Mouse (Mus musculus) midbrain, embryonic 15.5 days (tissue): ENCODE data around the gene Mb21d2. TPM values are rescaled to one million over a fixed set of nuclear protein-coding genes. Genes with fewer than 3 reads are reported as not detected.

Experiments used
- ATAC-seq: fragments of 200-750 bp; cut with Nextera tagmentation; replicated peaks from 2 replicates; pipeline ENCODE4 v1.8.0; 2017; ENCODE audit warnings: moderate TSS enrichment
- H3K27ac ChIP-seq: fragments of 300-500 bp; sonication (generic); 2 replicates; pipeline ENCODE4 v1.5.1; 2015; ENCODE audit warnings: mild to moderate bottlenecking, inconsistent platforms
- H3K27me3 ChIP-seq: fragments of 300-500 bp; sonication (generic); replicated peaks from 2 replicates; pipeline ENCODE4 v1.6.1; 2015; ENCODE audit warnings: inconsistent platforms
- H3K36me3 ChIP-seq: fragments of 300-500 bp; sonication (generic); replicated peaks from 2 replicates; pipeline ENCODE4 v1.6.1; 2015; ENCODE audit warnings: inconsistent platforms
- H3K4me1 ChIP-seq: fragments of 300-500 bp; sonication (generic); 2 replicates; pipeline ENCODE4 v1.6.1; 2015; ENCODE audit warnings: inconsistent platforms
- H3K4me2 ChIP-seq: fragments of 300-500 bp; sonication (generic); 2 replicates; pipeline ENCODE4 v1.6.1; 2015; ENCODE audit warnings: inconsistent platforms, mild to moderate bottlenecking, moderate library complexity
- H3K4me3 ChIP-seq: fragments of 300-500 bp; sonication (generic); 2 replicates; pipeline ENCODE4 v1.5.1; 2015; ENCODE audit warnings: mild to moderate bottlenecking, inconsistent platforms
- H3K9ac ChIP-seq: fragments of 300-500 bp; sonication (generic); 2 replicates; pipeline ENCODE4 v1.6.1; 2015; ENCODE audit warnings: mild to moderate bottlenecking, inconsistent platforms
- H3K9me3 ChIP-seq: fragments of 300-500 bp; sonication (generic); 2 replicates; pipeline ENCODE4 v1.6.1; 2016; ENCODE audit warnings: inconsistent platforms
- WGBS: fragments of 180-500 bp; shearing (Covaris S2); methylation state at CpG from one replicate; pipeline ENCODE4 v1.1.7; 2015; ENCODE audit warnings: mixed read lengths; 5-methylcytosine and 5-hydroxymethylcytosine counted together
- polyA plus RNA-seq: library from polyadenylated mRNA; unstranded; fragments of >200 nt; fragmentation: Nextera tagmentation; extraction: Ambion mirVana; gene quantifications from 2 replicates; pipeline ENCODE4 v1.2.1, GENCODE M21; 2015

Mb21d2 gene
- polyA plus RNA-seq, 1 experiment from 2014 or later, result 16.9 TPM

- no peak overlapping the region; the same call in 1 of the 2 replicates for H3K27ac ChIP-seq
- H3K27me3 ChIP-seq, result no peaks in the 10 kb centered on the region
- ATAC-seq, result no peak
- H3K4me2 ChIP-seq, result no peak overlapping the region
- no peaks in the 10 kb centered on the region for H3K36me3 ChIP-seq
- peaks cover 44% of the 10 kb centered on the region for H3K4me1 ChIP-seq
- no peaks in the 10 kb centered on the region for H3K9me3 ChIP-seq
- H3K9ac ChIP-seq, result no peak overlapping the region
- 40% methylated on average over 8 of the region's 8 CpGs for WGBS
- no peak overlapping the region for H3K4me3 ChIP-seq
Observed at GRCm38 (mm10) chr16:28873404-28873895, 56.0 kb downstream of the Mb21d2 start.

- Histone ChIP-seq H3K9me3 (no peaks in the 10 kb centered on the region), H3K36me3 (no peaks in the 10 kb centered on the region), H3K27ac (no peak overlapping the region), H3K27me3 (no peaks in the 10 kb centered on the region), H3K4me2 (no peak overlapping the region), H3K9ac (no peak overlapping the region), H3K4me1 (peaks cover 41% of the 10 kb centered on the region), H3K4me3 (no peak overlapping the region)
- 0 out of 2 replicates have a peak, but pooled peaks have one; percentile 8 for ATAC-seq
- WGBS, result 54% methylated on average over 9 of the region's 9 CpGs
Observed at GRCm38 (mm10) chr16:28870860-28871259, 58.6 kb downstream of the Mb21d2 start.

- Histone ChIP-seq H3K27me3 (no peaks in the 10 kb centered on the region), H3K36me3 (no peaks in the 10 kb centered on the region), H3K9me3 (no peaks in the 10 kb centered on the region), H3K27ac (no peak overlapping the region), H3K9ac (no peak overlapping the region), H3K4me1 (peaks cover 41% of the 10 kb centered on the region), H3K4me3 (no peak overlapping the region), H3K4me2 (no peak overlapping the region)
- WGBS, result 76% methylated on average over 5 of the region's 5 CpGs
- no peak for ATAC-seq
Observed at GRCm38 (mm10) chr16:28870456-28870855, 59.0 kb downstream of the Mb21d2 start.

- 71% methylated on average over 9 of the region's 9 CpGs for WGBS
- ATAC-seq, result no peak
- H3K36me3 ChIP-seq, result no peaks in the 10 kb centered on the region
- no peaks in the 10 kb centered on the region for H3K27me3 ChIP-seq
- H3K9ac ChIP-seq, result no peak overlapping the region
- H3K9me3 ChIP-seq, result no peaks in the 10 kb centered on the region
- H3K27ac ChIP-seq, result no peak overlapping the region
- peaks cover 41% of the 10 kb centered on the region for H3K4me1 ChIP-seq
- H3K4me3 ChIP-seq, result no peak overlapping the region
- no peak overlapping the region for H3K4me2 ChIP-seq
Observed at GRCm38 (mm10) chr16:28868864-28869263, 60.6 kb downstream of the Mb21d2 start.

- no peak overlapping the region for H3K4me3 ChIP-seq
- H3K27ac ChIP-seq, result no peak overlapping the region
- H3K4me1 ChIP-seq, result peaks cover 26% of the 10 kb centered on the region
- no peaks in the 10 kb centered on the region for H3K36me3 ChIP-seq
- no peak overlapping the region for H3K9ac ChIP-seq
- no peaks in the 10 kb centered on the region for H3K9me3 ChIP-seq
- no peak overlapping the region for H3K4me2 ChIP-seq
- H3K27me3 ChIP-seq, result no peaks in the 10 kb centered on the region
- ATAC-seq, result peak; percentile 25
- WGBS, result 40% methylated on average over 8 of the region's 8 CpGs
Observed at GRCm38 (mm10) chr16:28866584-28867295, 62.7 kb downstream of the Mb21d2 start.

- 83% methylated on average over 6 of the region's 6 CpGs for WGBS
Observed at GRCm38 (mm10) chr16:28863616-28864015, 65.9 kb downstream of the Mb21d2 start.

GRCm38 (mm10) chr16:28862093-28862492 is 67.4 kb downstream of the Mb21d2 start:
- H3K27me3 ChIP-seq, result no peaks in the 10 kb centered on the region
- H3K4me3 ChIP-seq, result no peak overlapping the region
- no peaks in the 10 kb centered on the region for H3K9me3 ChIP-seq
- 75% methylated on average over 7 of the region's 7 CpGs for WGBS
- no peak overlapping the region for H3K27ac ChIP-seq
- H3K9ac ChIP-seq, result no peak overlapping the region
- H3K4me1 ChIP-seq, result peaks cover 28% of the 10 kb centered on the region
- H3K4me2 ChIP-seq, result no peak overlapping the region
- no peaks in the 10 kb centered on the region for H3K36me3 ChIP-seq
- no peak for ATAC-seq

More at GRCm38 (mm10) chr16:28863616-28864015, 65.9 kb downstream of the Mb21d2 start:
- no peak overlapping the region for H3K4me2 ChIP-seq
- H3K4me1 ChIP-seq, result peaks cover 26% of the 10 kb centered on the region
- no peaks in the 10 kb centered on the region for H3K36me3 ChIP-seq
- H3K9ac ChIP-seq, result no peak overlapping the region
- H3K27ac ChIP-seq, result no peak overlapping the region
- ATAC-seq, result no peak
- no peaks in the 10 kb centered on the region for H3K9me3 ChIP-seq
- H3K27me3 ChIP-seq, result no peaks in the 10 kb centered on the region
- H3K4me3 ChIP-seq, result no peak overlapping the region

GRCm38 (mm10) chr16:28859678-28860077 is 69.8 kb downstream of the Mb21d2 start:
- H3K9ac ChIP-seq, result no peak overlapping the region
- peak; percentile 66; the same call in 1 of the 2 replicates for ATAC-seq
- H3K27ac ChIP-seq, result no peak overlapping the region
- no peak overlapping the region for H3K4me3 ChIP-seq
- no peak overlapping the region for H3K4me2 ChIP-seq
- WGBS, result 10% methylated on average over 7 of the region's 7 CpGs
- H3K9me3 ChIP-seq, result no peaks in the 10 kb centered on the region
- H3K27me3 ChIP-seq, result no peaks in the 10 kb centered on the region
- peaks cover 23% of the 10 kb centered on the region for H3K4me1 ChIP-seq
- no peaks in the 10 kb centered on the region for H3K36me3 ChIP-seq

- H3K9ac ChIP-seq, result no peak overlapping the region
- H3K4me3 ChIP-seq, result no peak overlapping the region
- peaks cover 23% of the 10 kb centered on the region for H3K4me1 ChIP-seq
- 68% methylated on average over 7 of the region's 7 CpGs for WGBS
- ATAC-seq, result peak; percentile 41; the same call in 1 of the 2 replicates
- H3K36me3 ChIP-seq, result no peaks in the 10 kb centered on the region
- no peak overlapping the region for H3K4me2 ChIP-seq
- H3K9me3 ChIP-seq, result no peaks in the 10 kb centered on the region
- no peaks in the 10 kb centered on the region for H3K27me3 ChIP-seq
- H3K27ac ChIP-seq, result no peak overlapping the region
Observed at GRCm38 (mm10) chr16:28859009-28859288, 70.5 kb downstream of the Mb21d2 start.

- Histone ChIP-seq H3K27me3 (no peaks in the 10 kb centered on the region), H3K4me3 (no peak overlapping the region), H3K4me2 (no peak overlapping the region), H3K27ac (no peak overlapping the region), H3K9ac (no peak overlapping the region), H3K9me3 (no peaks in the 10 kb centered on the region), H3K4me1 (peaks cover 23% of the 10 kb centered on the region), H3K36me3 (no peaks in the 10 kb centered on the region)
- 84% methylated on average over 18 of the region's 18 CpGs for WGBS
- peak; percentile 61; the same call in 1 of the 2 replicates for ATAC-seq
Observed at GRCm38 (mm10) chr16:28858210-28859008, 71.1 kb downstream of the Mb21d2 start.

- Histone ChIP-seq H3K36me3 (no peaks in the 10 kb centered on the region), H3K4me1 (peaks cover 13% of the 10 kb centered on the region; the same call in 1 of the 2 replicates), H3K27me3 (no peaks in the 10 kb centered on the region), H3K4me2 (no peak overlapping the region), H3K9me3 (no peaks in the 10 kb centered on the region), H3K9ac (no peak overlapping the region), H3K4me3 (no peak overlapping the region), H3K27ac (peak overlapping the region; percentile 49; the same call in 1 of the 2 replicates)
- peak; percentile 77 for ATAC-seq
- WGBS, result 27% methylated on average over 11 of the region's 11 CpGs
Observed at GRCm38 (mm10) chr16:28851409-28851821, 78.1 kb downstream of the Mb21d2 start.

- H3K9ac ChIP-seq, result no peak overlapping the region
- no peaks in the 10 kb centered on the region for H3K36me3 ChIP-seq
- WGBS, result 53% methylated on average over 14 of the region's 14 CpGs
- no peaks in the 10 kb centered on the region for H3K9me3 ChIP-seq
- no peaks in the 10 kb centered on the region for H3K27me3 ChIP-seq
- no peak overlapping the region for H3K4me2 ChIP-seq
- no peak overlapping the region for H3K27ac ChIP-seq
- peaks cover 13% of the 10 kb centered on the region; the same call in 1 of the 2 replicates for H3K4me1 ChIP-seq
- H3K4me3 ChIP-seq, result no peak overlapping the region
- peak; percentile 51 for ATAC-seq
Observed at GRCm38 (mm10) chr16:28850881-28851280, 78.6 kb downstream of the Mb21d2 start.
